Mouse (Mus musculus) kidney, embryonic 15.5 days (tissue): Measurements from ENCODE around the gene Fam83f. TPM values are rescaled to one million over a fixed set of nuclear protein-coding genes. Genes with fewer than 3 reads are reported as not detected.

ENCODE experiments used
- ATAC-seq: fragments of 200-750 bp; cut with Nextera tagmentation; replicated peaks from 2 replicates; pipeline ENCODE4 v1.8.0; 2017; ENCODE audit warnings: moderate TSS enrichment; ENCODE audit not compliant: low FRiP score
- H3K27ac ChIP-seq: fragments of 300-500 bp; sonication (generic); 2 replicates; pipeline ENCODE4 v1.5.1; 2015; ENCODE audit warnings: mild to moderate bottlenecking, inconsistent platforms
- H3K27me3 ChIP-seq: fragments of 300-500 bp; sonication (generic); 2 replicates; pipeline ENCODE4 v1.6.1; 2015; ENCODE audit warnings: inconsistent platforms
- H3K36me3 ChIP-seq: fragments of 300-500 bp; sonication (generic); 2 replicates; pipeline ENCODE4 v1.6.1; 2015; ENCODE audit warnings: inconsistent platforms
- H3K4me1 ChIP-seq: fragments of 300-500 bp; sonication (generic); 2 replicates; pipeline ENCODE4 v1.6.1; 2015; ENCODE audit warnings: inconsistent platforms
- H3K4me2 ChIP-seq: fragments of 300-500 bp; sonication (generic); 2 replicates; pipeline ENCODE4 v1.6.1; 2015; ENCODE audit warnings: moderate library complexity, mild to moderate bottlenecking, inconsistent platforms
- H3K4me3 ChIP-seq: fragments of 300-500 bp; sonication (generic); replicated peaks from 2 replicates; pipeline ENCODE4 v1.5.1; 2015; ENCODE audit warnings: mild to moderate bottlenecking, inconsistent platforms
- H3K9ac ChIP-seq: fragments of 300-500 bp; sonication (generic); 2 replicates; pipeline ENCODE4 v1.6.1; 2015; ENCODE audit warnings: mild to moderate bottlenecking, inconsistent platforms
- H3K9me3 ChIP-seq: fragments of 300-500 bp; sonication (generic); replicated peaks from 2 replicates; pipeline ENCODE4 v1.6.1; 2016; ENCODE audit warnings: inconsistent platforms
- WGBS: fragments of 180-500 bp; shearing (Covaris S2); methylation state at CpG from one replicate; pipeline ENCODE4 v1.1.7; 2015; ENCODE audit warnings: mixed read lengths; 5-methylcytosine and 5-hydroxymethylcytosine counted together
- polyA plus RNA-seq: library from polyadenylated mRNA; unstranded; fragments of >200 nt; fragmentation: Nextera tagmentation; extraction: Ambion mirVana; gene quantifications from 2 replicates; pipeline ENCODE4 v1.2.1, GENCODE M21; 2015

The Fam83f gene
- polyA plus RNA-seq, 1 experiment from 2014 or later, result 3.8 TPM

DNA sequence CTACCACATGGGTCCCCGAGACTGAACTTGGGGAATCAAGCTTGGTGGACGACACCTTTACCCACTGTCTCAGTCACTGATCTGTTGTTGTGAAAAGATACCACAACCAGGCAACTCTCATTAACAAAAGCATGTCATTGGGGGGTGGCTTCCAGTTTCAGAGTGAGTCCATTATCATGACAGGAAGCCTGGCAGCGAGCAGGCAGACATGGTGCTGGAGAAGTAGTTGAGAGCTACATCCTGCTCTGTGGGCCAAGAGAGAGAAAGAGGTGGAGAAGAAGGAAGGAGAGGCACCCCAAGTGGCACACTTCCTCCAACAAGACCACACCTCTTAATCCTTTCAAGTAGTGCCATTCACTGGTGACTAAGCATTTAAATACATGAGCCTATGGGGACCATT, 31.8 kb upstream of the Fam83f start:
- Histone ChIP-seq H3K9ac (no peak overlapping the region), H3K27me3 (peaks cover 3% of the 10 kb centered on the region; the same call in 1 of the 2 replicates), H3K9me3 (no peaks in the 10 kb centered on the region), H3K4me1 (peaks cover 6% of the 10 kb centered on the region; the same call in 1 of the 2 replicates), H3K4me3 (no peak overlapping the region), H3K36me3 (no peaks in the 10 kb centered on the region), H3K27ac (no peak overlapping the region), H3K4me2 (no peak overlapping the region)
- ATAC-seq, result no peak
- WGBS, result 84% methylated on average over 3 of the region's 3 CpGs

- Histone ChIP-seq H3K4me3 (no peak overlapping the region), H3K4me2 (no peak overlapping the region), H3K4me1 (peaks cover 9% of the 10 kb centered on the region; the same call in 1 of the 2 replicates), H3K9ac (no peak overlapping the region), H3K9me3 (no peaks in the 10 kb centered on the region), H3K27me3 (peaks cover under 1% of the 10 kb centered on the region; the same call in 1 of the 2 replicates), H3K36me3 (no peaks in the 10 kb centered on the region), H3K27ac (no peak overlapping the region)
- ATAC-seq, result no peak
- WGBS, result 77% methylated on average over 2 of the region's 2 CpGs
These were observed 29.8 kb upstream of the Fam83f start for GRCm38 (mm10) chr15:80641702-80642435.

GRCm38 (mm10) chr15:80645006-80645797, 26.4 kb upstream of the Fam83f start:
- Histone ChIP-seq H3K36me3 (no peaks in the 10 kb centered on the region), H3K4me3 (no peak overlapping the region), H3K27ac (no peak overlapping the region), H3K4me1 (0 out of 2 replicates have a peak, but pooled peaks cover 3% of the 10 kb centered on the region), H3K27me3 (no peaks in the 10 kb centered on the region), H3K4me2 (no peak overlapping the region), H3K9ac (no peak overlapping the region), H3K9me3 (no peaks in the 10 kb centered on the region)
- 86% methylated on average over 17 of the region's 17 CpGs for WGBS
- ATAC-seq, result no peak

DNA sequence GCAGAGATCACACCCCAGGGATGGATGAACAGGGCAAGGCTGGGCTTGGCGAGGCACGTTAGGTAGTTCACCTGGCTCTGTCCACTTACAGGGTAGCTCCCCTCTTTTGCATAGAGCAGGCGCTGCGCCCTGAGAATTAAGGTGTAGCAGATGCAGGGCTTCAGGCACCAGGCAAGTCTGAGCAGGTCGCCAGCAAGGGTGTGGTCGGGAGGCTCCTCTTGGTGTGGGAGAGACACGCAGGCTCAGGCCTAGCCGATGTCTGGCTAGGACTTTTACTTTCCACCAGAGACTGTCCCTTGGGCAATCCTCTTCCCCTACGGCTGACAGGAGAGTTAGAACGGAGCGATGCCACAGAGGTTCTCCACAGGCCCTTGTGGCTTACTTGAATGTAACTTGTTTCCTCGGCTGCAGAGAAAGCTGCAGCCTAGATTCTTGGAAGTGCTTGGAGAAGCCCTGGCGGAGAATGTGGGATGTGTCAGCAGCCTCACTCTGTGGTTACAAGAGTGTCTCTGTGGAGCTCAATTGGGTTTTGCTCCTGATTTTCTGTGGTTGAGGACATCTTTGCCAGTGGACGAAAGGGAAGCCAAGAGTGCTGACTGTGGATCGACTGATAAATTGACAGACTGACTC, 22.6 kb upstream of the Fam83f start:
- Histone ChIP-seq H3K4me3 (no peak overlapping the region), H3K27ac (no peak overlapping the region), H3K4me2 (no peak overlapping the region), H3K9ac (no peak overlapping the region), H3K27me3 (no peaks in the 10 kb centered on the region), H3K9me3 (no peaks in the 10 kb centered on the region), H3K4me1 (0 out of 2 replicates have a peak, but pooled peaks cover 3% of the 10 kb centered on the region), H3K36me3 (no peaks in the 10 kb centered on the region)
- no peak for ATAC-seq
- WGBS, result 75% methylated on average over 15 of the region's 15 CpGs

DNA sequence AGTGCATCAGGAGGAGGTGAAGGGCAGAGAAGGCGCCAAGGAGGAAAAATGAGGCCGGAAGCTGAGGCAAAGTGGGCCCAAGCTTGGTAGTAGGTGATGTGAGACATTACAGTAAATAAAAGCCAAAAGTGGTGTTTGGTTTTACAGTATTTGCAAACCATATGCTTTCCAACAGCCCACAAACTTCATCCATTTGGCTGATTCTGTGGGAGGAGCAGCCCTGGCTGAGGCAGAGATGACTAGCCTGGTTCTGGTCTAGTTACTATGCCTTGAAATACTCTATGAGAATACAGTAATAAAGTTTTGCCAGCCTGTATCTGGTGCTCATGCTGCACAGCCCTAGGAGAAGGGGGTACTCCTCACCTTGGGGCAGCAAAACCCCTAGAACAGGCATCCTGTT, 21.2 kb upstream of the Fam83f start:
- no peak for ATAC-seq
- no peak overlapping the region for H3K9ac ChIP-seq
- no peaks in the 10 kb centered on the region for H3K36me3 ChIP-seq
- no peak overlapping the region for H3K4me3 ChIP-seq
- 0 out of 2 replicates have a peak, but pooled peaks cover 3% of the 10 kb centered on the region for H3K4me1 ChIP-seq
- H3K27me3 ChIP-seq, result no peaks in the 10 kb centered on the region
- H3K4me2 ChIP-seq, result no peak overlapping the region
- WGBS, result 79% methylated on average over 2 of the region's 2 CpGs
- no peaks in the 10 kb centered on the region for H3K9me3 ChIP-seq
- H3K27ac ChIP-seq, result no peak overlapping the region

DNA sequence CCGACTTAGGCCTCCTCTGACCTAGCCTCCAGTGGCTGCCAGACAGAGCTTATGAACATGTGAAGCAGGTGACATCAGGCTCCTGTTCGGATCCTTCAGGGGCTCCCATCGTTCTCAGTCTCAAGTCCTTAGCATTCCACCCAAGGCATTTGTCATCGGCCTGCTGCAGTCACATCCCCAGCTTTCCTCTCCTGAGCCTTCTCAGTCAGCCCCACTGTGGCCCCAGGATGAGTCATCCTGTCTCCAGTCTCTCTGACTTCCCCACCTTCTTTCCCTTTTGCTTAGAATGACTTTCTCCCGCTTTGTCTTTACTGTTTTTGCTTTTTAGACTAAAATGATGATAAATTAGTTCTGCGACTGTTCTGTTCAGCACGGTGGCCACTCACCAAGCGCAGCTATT, 17.8 kb upstream of the Fam83f start:
- Histone ChIP-seq H3K4me3 (no peak overlapping the region), H3K36me3 (no peaks in the 10 kb centered on the region), H3K27me3 (no peaks in the 10 kb centered on the region), H3K9me3 (no peaks in the 10 kb centered on the region), H3K4me1 (no peaks in the 10 kb centered on the region), H3K27ac (no peak overlapping the region), H3K9ac (no peak overlapping the region), H3K4me2 (no peak overlapping the region)
- 75% methylated on average over 8 of the region's 8 CpGs for WGBS
- no peak for ATAC-seq

DNA sequence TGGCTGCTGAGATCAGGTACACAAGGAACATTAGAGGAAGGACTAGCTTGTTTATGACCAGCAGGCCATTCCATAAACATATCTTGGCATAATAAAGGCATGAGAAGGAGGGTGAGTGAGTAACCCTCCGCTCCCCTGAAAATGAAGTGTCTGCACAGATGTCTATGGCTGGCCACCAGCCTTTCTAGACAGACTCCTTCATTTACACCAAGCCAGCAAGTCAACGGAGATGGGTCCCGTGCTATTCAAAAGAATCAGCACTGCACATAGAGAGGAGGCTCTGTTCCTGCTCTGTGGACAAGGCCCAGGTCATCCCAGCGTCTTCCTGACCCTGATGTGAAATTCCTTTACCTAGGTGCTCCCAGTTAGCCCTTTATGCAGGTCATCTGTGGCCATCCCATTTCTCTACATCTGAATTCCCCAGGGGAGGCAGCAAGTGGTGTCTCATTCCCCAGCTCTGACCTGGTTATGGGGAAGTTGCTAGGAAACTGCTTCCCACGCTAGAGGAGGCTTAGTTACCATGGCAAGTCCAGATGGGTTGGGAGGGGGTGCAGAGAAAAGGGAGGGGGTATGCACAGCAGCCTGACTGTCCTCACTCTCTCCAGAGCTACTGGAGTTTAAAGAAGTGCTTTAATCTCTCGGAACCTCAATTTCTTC, 12.7 kb upstream of the Fam83f start:
- 71% methylated on average over 6 of the region's 6 CpGs for WGBS
- Histone ChIP-seq H3K36me3 (no peaks in the 10 kb centered on the region), H3K4me3 (no peak overlapping the region), H3K27me3 (no peaks in the 10 kb centered on the region), H3K27ac (no peak overlapping the region), H3K9me3 (no peaks in the 10 kb centered on the region), H3K4me1 (no peaks in the 10 kb centered on the region), H3K9ac (no peak overlapping the region), H3K4me2 (no peak overlapping the region)
- ATAC-seq, result no peak

DNA sequence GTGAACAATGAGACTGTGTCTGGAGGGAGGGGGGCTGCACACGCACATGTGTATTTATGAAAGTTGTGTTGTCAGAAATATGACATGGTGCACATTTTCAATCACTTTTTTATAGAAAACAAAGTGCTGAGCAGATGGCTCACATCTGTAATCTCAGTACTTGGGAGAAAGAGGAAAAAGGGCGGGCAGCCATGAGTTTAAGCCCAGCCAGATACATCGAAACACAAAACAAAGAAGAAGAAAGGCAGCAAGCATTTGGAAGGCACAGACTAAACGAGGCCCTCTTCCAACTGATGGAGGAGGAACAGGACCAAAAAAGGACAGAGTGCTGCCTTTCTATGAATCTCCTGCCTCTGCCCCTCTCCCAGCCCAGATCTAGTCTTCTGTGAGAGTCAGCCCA, 10.7 kb upstream of the Fam83f start:
- H3K9ac ChIP-seq, result no peak overlapping the region

GRCm38 (mm10) chr15:80664444-80664843, 7.2 kb upstream of the Fam83f start:
- H3K4me3 ChIP-seq, result no peak overlapping the region
- no peak overlapping the region for H3K27ac ChIP-seq
- ATAC-seq, result no peak
- H3K36me3 ChIP-seq, result no peaks in the 10 kb centered on the region
- H3K9ac ChIP-seq, result no peak overlapping the region
- H3K9me3 ChIP-seq, result no peaks in the 10 kb centered on the region; the same call in 1 of the 2 replicates
- peaks cover 4% of the 10 kb centered on the region; the same call in 1 of the 2 replicates for H3K27me3 ChIP-seq
- WGBS, result 66% methylated on average over 4 of the region's 4 CpGs
- H3K4me1 ChIP-seq, result no peaks in the 10 kb centered on the region
- no peak overlapping the region for H3K4me2 ChIP-seq

More for the DNA sequence above, 10.7 kb upstream of the Fam83f start:
- 67% methylated on average over 4 of the region's 4 CpGs for WGBS
- no peaks in the 10 kb centered on the region for H3K36me3 ChIP-seq
- no peak overlapping the region for H3K4me3 ChIP-seq
- no peaks in the 10 kb centered on the region for H3K27me3 ChIP-seq
- H3K9me3 ChIP-seq, result no peaks in the 10 kb centered on the region
- H3K27ac ChIP-seq, result no peak overlapping the region
- no peak for ATAC-seq
- H3K4me2 ChIP-seq, result no peak overlapping the region
- H3K4me1 ChIP-seq, result no peaks in the 10 kb centered on the region

- WGBS, result 57% methylated on average over 2 of the region's 2 CpGs
- Histone ChIP-seq H3K4me1 (peaks cover 22% of the 10 kb centered on the region), H3K27me3 (peaks cover 54% of the 10 kb centered on the region), H3K9ac (no peak overlapping the region), H3K4me2 (peak overlapping the region; percentile 0; the same call in 1 of the 2 replicates), H3K9me3 (no peaks in the 10 kb centered on the region), H3K27ac (no peak overlapping the region), H3K4me3 (no peak overlapping the region), H3K36me3 (no peaks in the 10 kb centered on the region)
- no peak for ATAC-seq
These were observed 1.2 kb downstream of the Fam83f start for GRCm38 (mm10) chr15:80672810-80673209.

DNA sequence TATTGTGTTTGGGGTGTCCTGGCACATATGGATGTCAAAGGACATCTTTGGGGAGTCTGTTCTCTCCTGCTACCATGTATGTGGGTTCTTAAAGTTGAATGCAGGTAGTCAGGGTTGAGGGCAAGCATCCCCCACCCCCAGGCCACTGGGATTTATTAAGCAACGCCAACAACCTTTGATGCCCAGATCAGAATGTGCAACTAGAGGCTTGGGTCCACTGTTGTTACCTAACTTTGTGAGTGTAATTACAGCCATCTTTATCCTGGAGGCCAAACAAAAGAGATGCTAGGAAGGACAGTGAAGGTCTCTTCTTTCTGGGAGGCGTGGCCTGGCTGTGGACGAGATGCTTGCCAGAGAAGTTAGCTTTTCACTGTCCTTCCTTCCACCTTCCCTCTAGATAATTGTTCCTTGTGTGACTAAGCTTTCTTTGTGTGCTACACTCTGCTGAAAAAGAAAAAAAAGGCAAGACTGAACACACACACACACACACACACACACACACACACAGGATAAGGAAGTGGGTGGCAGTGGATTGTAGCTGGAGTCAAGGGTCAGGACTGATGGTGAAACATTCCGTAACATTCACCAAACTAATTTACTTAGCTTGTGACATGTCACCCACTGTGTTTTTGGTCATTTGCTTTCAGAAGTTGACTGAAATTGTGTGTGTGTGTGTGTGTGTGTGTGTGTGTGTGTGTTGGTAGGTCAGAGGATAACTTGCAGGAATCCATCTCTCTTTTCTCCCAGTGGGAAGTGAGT, 1.9 kb downstream of the Fam83f start:
- 77% methylated on average over 4 of the region's 4 CpGs for WGBS
- H3K27ac ChIP-seq, result 0 out of 2 replicates have a peak overlapping the region, but pooled peaks have one; percentile 8

More for the DNA sequence above, 1.9 kb downstream of the Fam83f start:
- Histone ChIP-seq H3K27me3 (peaks cover 55% of the 10 kb centered on the region), H3K4me3 (no peak overlapping the region), H3K9ac (no peak overlapping the region), H3K9me3 (no peaks in the 10 kb centered on the region), H3K36me3 (no peaks in the 10 kb centered on the region), H3K4me2 (peak overlapping the region; percentile 0; the same call in 1 of the 2 replicates), H3K4me1 (peaks cover 22% of the 10 kb centered on the region)
- no peak for ATAC-seq
